Comparison of ENCODE assay signal across 9 mouse cellular contexts in the genomic region with DNA sequence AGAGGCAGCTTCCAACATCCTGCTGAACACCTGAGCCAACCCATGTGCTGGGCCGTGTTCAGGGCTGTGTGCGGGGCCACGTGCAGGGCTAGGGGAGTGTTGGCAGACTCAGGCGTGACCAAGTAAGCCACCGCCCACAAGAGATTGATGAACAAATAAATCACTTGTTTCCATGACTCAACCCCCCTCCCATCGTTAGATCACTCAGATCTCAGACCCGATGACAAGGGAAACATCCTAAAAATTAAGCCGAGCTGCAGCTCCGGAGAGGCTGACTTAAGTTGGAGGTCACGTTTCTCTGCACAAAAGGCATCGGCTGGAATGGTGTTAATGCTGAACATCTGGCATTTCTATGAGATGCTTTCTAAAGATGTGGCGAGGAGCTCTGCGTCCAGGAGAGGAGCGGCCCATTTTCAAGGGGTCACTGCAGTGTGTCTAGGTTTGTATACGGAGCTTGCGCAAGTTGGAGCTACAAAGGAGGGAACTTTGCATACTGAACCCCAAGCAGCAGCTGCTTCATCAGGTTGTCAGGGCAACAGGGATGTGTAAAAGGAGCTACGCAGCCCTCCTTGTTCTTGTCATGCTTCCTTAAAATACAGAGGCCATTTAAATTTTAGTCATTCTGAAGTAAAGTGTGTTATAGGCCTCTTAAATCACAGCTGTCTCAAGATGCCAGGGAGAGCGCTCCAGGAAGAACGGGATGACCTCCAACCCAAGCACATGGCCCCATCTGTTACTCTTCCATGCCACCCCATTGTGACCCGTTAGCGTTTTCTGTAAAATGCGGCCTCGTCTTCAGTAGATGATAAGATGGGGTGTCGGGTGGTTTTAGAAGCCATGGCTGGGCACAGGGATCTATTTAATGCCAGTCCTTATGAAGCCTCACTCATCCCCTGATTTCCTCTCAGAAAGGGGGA.
DNase-seq lines count a peak whose midpoint lies in the region; ATAC-seq and TF ChIP-seq lines count a peak whose summit lies in the region.
"Had no signal": no experiment of that assay in that cellular context is flagged by ENCODE, and none has a peak within 500 bp of the region (broad histone marks: within the 10 kb centered on the region; RNA-seq: fewer than 3 reads in every experiment).

No protein-coding gene starts in this region.

- 47% methylated on average over 24 of the region's 24 CpGs for WGBS in embryonic facial prominence, embryonic 12.5 days
- WGBS in hindbrain, postnatal 0 days: 22% methylated on average over 24 of the region's 24 CpGs
- 17% methylated on average over 24 of the region's 24 CpGs for WGBS in neural tube, embryonic 11.5 days

- H3K4me1 ChIP-seq in embryonic facial prominence, embryonic 12.5 days: peaks cover 13% of the 10 kb centered on the region
- no peaks in the 10 kb centered on the region for H3K4me1 ChIP-seq in hindbrain, postnatal 0 days (ENCODE audit: insufficient read depth, low read length)
- peaks cover 11% of the 10 kb centered on the region; the same call in 1 of the 2 replicates for H3K4me1 ChIP-seq in neural tube, embryonic 11.5 days (ENCODE audit: control insufficient read depth, insufficient read depth, low read length)

- H3K9me3 ChIP-seq in embryonic facial prominence, embryonic 12.5 days: no peaks in the 10 kb centered on the region
- H3K9me3 ChIP-seq in hindbrain, postnatal 0 days (ENCODE audit: low read length): no peaks in the 10 kb centered on the region
- no peaks in the 10 kb centered on the region for H3K9me3 ChIP-seq in neural tube, embryonic 11.5 days (ENCODE audit: control insufficient read depth, low read length)

- H3K4me2 ChIP-seq in embryonic facial prominence, embryonic 12.5 days (replicated peaks): 0 out of 2 replicates have a peak overlapping the region, but pooled peaks have one; percentile 4
- no peak overlapping the region for H3K4me2 ChIP-seq in hindbrain, postnatal 0 days (ENCODE audit: low read depth, low read length)
- peak overlapping the region; percentile 21 for H3K4me2 ChIP-seq in neural tube, embryonic 11.5 days (ENCODE audit: low read depth)

- ATAC-seq in embryonic facial prominence, embryonic 12.5 days (ENCODE audit: insufficient number of reproducible peaks, insufficient read depth, low FRiP score, low TSS enrichment): peak; percentile 61; the same call in 1 of the 2 replicates
- ATAC-seq in hindbrain, postnatal 0 days: peak; percentile 78
- ATAC-seq in neural tube, embryonic 11.5 days (ENCODE audit: insufficient read depth, low FRiP score, low TSS enrichment): peak; percentile 93

- TF ChIP-seq CTCF in hindbrain, postnatal 0 days (IDR thresholded peaks at IDR 0.05; ENCODE audit: low read depth): no peak

- H3K4me3 ChIP-seq in embryonic facial prominence, embryonic 12.5 days: no peak overlapping the region
- H3K4me3 ChIP-seq in hindbrain, postnatal 0 days (ENCODE audit: low read length): no peak overlapping the region
- H3K4me3 ChIP-seq in neural tube, embryonic 11.5 days (ENCODE audit: low read depth, low read length): no peak overlapping the region

- peak; percentile 19 for DNase-seq in adrenal gland, postnatal 25 days
- no peak for DNase-seq in adrenal gland, adult 18-20 months (ENCODE audit: low spot score in 2 of 2)
- peak; percentile 65 for DNase-seq in hindbrain, postnatal 0 days (ENCODE audit: low spot score)
- DNase-seq in neural tube, embryonic 11.5 days (ENCODE audit: low spot score): peak; percentile 78
- DNase-seq in cerebellum, adult 11 months: no peak
- no peak for DNase-seq in urinary bladder, adult 2 months (ENCODE audit: low spot score)
- DNase-seq in lung, postnatal 25 days (ENCODE audit: low spot score): no peak

- H3K27ac ChIP-seq in embryonic facial prominence, embryonic 12.5 days: no peak overlapping the region
- no peak overlapping the region for H3K27ac ChIP-seq in hindbrain, postnatal 0 days
- peak overlapping the region; percentile 70 for H3K27ac ChIP-seq in neural tube, embryonic 11.5 days (ENCODE audit: low read depth, low read length)
- H3K27ac ChIP-seq: liver, embryonic 14.5 days had no signal

- no peaks in the 10 kb centered on the region for H3K36me3 ChIP-seq in embryonic facial prominence, embryonic 12.5 days
- no peaks in the 10 kb centered on the region for H3K36me3 ChIP-seq in hindbrain, postnatal 0 days (ENCODE audit: insufficient read depth, low read length)
- no peaks in the 10 kb centered on the region for H3K36me3 ChIP-seq in neural tube, embryonic 11.5 days (ENCODE audit: control insufficient read depth, insufficient read depth, low read length)

- no peak overlapping the region for H3K9ac ChIP-seq in embryonic facial prominence, embryonic 12.5 days
- no peak overlapping the region for H3K9ac ChIP-seq in hindbrain, postnatal 0 days (replicated peaks; ENCODE audit: low read length)
- no peak overlapping the region; the same call in 1 of the 2 replicates for H3K9ac ChIP-seq in neural tube, embryonic 11.5 days (ENCODE audit: low read length)
- H3K9ac ChIP-seq: liver, embryonic 14.5 days had no signal

- no peaks in the 10 kb centered on the region for H3K27me3 ChIP-seq in embryonic facial prominence, embryonic 12.5 days
- no peaks in the 10 kb centered on the region for H3K27me3 ChIP-seq in hindbrain, postnatal 0 days (ENCODE audit: insufficient read depth, low read length)
- H3K27me3 ChIP-seq in neural tube, embryonic 11.5 days (ENCODE audit: control insufficient read depth, insufficient read depth, low read length): no peaks in the 10 kb centered on the region

Comparison
In these comparisons a context has a peak if more than half of its experiments do, and no peak if none do; other contexts are left out.
1. DNase-seq: peak in adrenal gland, postnatal 25 days (single experiment), hindbrain, postnatal 0 days (single experiment) and neural tube, embryonic 11.5 days (single experiment); none in adrenal gland, adult 18-20 months (0 of 2), cerebellum, adult 11 months (single experiment), urinary bladder, adult 2 months (single experiment) and lung, postnatal 25 days (single experiment).
2. Peak in every context shown above with its lines, with median percentiles within 50 percentile points of each other: ATAC-seq.